Mouse (Mus musculus): ENCODE data around the gene Exosc10.

GRCm38 (mm10) chr4:148570693-148571295, 12.6 kb downstream of the Exosc10 start:
- TF ChIP-seq POLR2A (IDR thresholded peaks at IDR 0.05; ENCODE audit: extremely low read depth, insufficient read depth, low read length): no peak
- TF ChIP-seq CTCF (IDR thresholded peaks at IDR 0.05; ENCODE audit: low read depth, low read length): no peak
